Mouse (Mus musculus): ENCODE measurements around the gene 4930548H24Rik.
"Not testable (repeated sequence)": the region's sequence is repeated elsewhere in the genome, so short reads cannot be mapped to it uniquely, and the experiment has no call there.

The 4930548H24Rik gene

DNA sequence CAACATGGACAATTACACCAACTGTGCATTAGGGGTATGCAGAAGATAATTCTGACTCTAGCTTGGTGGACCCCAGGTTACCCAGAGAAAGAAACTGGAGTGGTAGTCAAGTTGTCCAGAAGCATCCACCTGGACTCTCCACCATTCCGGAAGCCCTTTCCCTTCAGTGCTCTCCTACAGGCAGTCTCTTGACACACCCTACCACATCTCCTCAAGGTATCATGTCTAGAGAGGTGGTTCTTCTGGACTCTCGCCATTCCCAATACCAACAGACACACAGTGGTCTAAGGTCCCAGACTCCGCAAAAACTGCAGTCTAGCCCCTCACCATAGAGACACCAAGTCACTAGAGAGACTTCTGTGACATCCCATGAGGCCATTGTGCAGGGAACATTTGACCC lies at the start of gene 4930548H24Rik:
TSS of gene 4930548H24Rik (plus strand) at position 301 of the 400 bp plus-strand sequence.
- no peak for DNase-seq

DNA sequence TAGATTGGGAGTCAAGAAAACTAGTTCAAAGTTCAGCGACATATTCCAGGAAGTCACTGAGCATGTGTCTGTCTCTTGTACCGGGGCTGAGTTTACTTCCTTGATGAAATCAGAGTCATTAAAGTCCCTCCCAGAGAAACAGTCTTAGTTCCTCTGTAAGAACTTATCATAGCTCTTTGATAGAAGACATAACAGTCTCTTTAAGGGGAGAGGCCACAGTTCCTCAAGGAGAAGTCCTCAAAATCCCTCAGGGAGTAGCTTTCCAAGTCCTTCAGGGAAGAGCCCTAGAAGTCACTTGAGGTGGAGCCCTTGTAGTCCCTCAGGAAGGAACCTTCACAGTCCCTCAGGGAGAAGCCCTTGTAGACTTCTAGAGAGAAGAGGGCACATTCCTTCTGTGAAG lies 34.2 kb upstream of the 4930548H24Rik start:
- no peak for DNase-seq

DNA sequence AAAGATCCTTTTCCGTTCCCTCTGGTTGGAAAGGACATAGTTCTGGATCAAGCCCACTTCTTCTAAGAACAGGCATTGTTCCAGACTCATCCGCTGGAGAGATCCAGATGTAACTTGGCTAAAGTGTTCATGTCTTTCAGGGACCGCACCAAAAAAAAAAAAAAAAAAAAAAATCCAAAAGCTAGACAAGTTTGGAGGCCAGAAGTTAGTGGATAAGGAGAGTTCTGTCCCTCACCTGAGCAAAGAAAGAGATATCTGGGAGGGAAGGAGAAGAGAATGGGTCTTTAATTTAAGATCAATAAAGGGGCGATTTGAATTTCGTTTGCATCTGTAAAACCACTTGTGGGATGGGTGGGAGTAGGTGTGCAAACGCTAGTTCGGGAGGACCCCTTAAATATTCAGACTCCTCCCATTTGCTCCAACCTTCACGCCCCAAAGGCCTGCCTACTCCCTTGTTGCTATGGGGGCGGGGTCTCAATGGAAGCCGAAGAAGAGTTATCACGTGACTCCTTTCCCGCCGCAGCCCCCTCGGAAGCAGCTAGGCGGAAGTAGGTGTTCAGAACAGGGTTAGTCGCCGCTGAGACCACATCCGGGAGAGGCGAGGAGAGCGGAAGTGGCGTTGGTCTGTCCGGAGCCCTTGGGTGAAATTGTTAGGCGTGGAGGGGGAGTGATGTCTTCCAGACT lies 33.5 kb upstream of the 4930548H24Rik start, which contains the start of gene Zfp512:
TSS of gene Zfp512 (plus strand) at position 554 of the 684 bp plus-strand sequence.
- peak; percentile 98 for DNase-seq

DNA sequence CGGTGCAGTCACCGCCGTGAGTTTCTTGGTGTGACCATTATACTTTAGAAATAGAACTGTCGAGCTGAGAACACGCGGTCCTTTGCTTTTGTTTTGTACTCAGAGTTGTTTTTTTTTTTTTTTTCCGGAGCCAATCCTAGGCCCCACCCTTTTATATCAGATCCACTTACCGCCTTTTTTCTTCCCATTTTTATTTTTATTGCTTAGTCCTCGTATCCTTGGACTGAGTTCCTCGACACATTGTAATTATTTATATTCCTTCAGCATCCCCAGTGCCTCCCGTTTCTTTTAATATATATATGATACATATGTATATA lies 33.0 kb upstream of the 4930548H24Rik start:
- DNase-seq = no peak

GRCm38 (mm10) chr5:31452886-31453410 lies 32.6 kb upstream of the 4930548H24Rik start:
- peak; percentile 5 for DNase-seq

DNA sequence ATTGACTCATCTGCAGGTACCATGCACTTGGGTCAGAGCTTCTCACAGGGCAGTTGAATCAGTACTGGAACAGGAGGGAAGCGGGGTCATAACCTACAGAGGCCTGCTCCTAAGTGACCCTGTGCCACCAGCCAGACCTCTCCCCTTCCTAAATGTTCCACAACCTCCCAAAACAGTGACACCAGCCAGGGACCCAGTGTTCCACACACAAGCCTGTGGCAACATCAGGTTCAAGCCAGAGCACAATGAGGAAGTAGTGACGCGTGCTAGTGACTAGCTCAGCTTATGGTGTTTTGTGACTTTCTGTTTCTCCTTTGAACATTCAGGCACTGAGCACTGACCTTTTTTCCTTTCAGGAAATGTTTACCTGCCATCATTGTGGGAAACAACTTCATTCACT lies 17.7 kb upstream of the 4930548H24Rik start:
- DNase-seq = no peak

DNA sequence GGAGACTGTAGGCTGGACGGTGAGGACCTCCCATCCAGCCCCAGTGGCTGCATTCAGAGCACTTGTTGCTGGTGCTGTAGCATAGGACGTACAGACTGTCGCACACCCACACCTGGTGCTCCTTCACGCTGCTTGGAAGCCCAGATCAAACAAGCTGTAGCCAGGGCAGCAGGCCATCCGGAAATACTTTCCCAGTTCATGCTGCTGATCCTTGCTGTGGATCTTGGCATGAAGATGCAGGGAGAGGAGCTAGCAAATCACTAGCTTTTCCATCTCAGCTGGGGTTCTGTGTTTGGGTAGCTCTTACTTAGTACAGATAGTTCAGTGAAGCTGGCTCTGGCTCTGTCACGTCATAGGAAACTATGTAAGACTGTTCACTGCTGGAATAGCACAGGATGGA lies 15.8 kb upstream of the 4930548H24Rik start:
- DNase-seq = no peak

- DNase-seq = peak; percentile 52
Measured at GRCm38 (mm10) chr5:31470334-31470733, 15.2 kb upstream of the 4930548H24Rik start.

GRCm38 (mm10) chr5:31480536-31480935 lies 5.0 kb upstream of the 4930548H24Rik start:
- no peak for DNase-seq

GRCm38 (mm10) chr5:31487889-31488288 lies 2.3 kb downstream of the 4930548H24Rik start:
- no peak for DNase-seq

- DNase-seq = no peak
Measured at GRCm38 (mm10) chr5:31489116-31489769, 3.7 kb downstream of the 4930548H24Rik start.

DNA sequence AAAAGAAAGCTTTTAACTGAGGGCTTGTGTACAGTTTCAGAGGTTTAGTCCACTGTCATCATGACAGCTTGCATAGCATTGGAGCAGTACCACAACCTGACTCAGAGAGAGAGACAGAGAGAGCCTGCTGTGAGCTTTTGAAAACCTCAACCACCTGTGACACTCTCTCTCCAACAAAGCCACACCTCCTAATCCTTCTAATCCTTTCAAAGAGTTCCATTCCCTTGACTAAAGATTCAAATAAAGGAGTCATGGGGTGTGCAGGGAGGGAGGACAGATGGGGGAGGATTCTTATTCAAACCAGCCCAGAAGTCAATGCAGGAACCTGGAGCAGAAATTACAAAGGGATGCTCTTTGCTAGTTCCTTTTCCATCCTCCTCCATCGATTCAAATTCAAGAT lies 6.5 kb downstream of the 4930548H24Rik start:
- no peak for DNase-seq

GRCm38 (mm10) chr5:31494513-31495297 lies 9.2 kb downstream of the 4930548H24Rik start, which contains the start of gene Gpn1:
Gene Gpn1 (plus strand): TSS chr5:31494741.
- peak; percentile 96 for DNase-seq

DNA sequence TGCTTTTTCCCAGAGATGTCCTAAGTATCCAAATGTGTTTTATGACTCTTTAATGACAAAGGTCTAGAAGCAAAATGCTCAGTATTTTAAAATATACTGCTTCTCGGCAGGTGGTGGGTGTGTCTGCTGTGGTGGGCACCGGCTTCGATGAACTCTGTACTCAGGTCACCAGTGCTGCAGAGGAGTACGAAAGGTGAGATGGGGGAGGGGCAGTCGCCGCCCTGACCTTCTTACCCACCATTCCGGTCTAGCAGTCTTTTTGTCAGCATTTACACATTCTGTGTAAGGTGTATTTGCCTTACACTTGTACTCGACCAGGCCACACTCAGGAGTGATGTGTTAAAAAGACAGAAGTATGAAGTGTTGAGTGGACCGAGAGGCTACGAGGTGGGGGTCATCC lies 19.3 kb downstream of the 4930548H24Rik start:
- no peak for DNase-seq

DNA sequence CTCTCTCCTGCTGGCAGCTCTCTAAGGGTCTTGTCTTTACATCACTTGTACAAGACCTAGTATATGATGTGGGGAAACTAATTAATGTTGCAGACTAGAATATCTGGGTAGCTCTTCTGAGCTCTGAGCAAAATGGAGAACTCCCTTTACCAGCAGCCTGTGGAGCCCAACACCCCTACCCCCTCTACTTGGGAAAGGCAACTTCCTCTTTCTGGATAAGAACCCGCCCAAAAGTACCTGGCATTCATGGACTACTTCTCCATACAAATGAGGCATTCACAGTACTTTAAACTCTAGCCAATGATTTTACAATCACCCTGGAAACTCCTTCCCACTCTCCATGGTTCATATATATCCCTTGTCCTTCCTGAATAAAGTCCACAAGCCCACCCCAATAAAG lies 26.9 kb downstream of the 4930548H24Rik start:
- no peak for DNase-seq

DNA sequence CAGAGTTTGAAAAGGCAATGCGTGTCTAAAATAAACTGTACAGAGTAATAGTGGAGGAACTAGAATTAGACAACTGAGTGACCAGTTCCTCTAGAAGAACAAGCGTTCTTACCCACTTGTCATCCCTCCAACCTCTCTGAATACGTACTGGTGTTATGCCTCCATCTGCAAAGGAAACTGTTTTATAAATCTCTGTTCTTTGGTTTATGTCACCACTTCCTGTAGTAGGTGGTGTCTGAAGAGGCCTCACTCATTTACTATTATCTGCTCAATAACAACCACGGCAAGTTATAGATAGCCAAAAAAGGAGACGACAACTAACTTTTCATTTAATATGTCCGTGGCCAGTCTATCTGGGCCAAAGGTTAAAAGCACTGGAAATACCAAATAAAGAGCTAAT lies 35.0 kb downstream of the 4930548H24Rik start:
- DNase-seq = no peak

- DNase-seq = peak; percentile 87
Measured at GRCm38 (mm10) chr5:31526354-31527116, 41.0 kb downstream of the 4930548H24Rik start, which contains the start of gene Slc4a1ap. Gene Slc4a1ap (plus strand): TSS chr5:31526995.

- DNase-seq = peak; percentile 1
Measured at GRCm38 (mm10) chr5:31527117-31527680, 41.7 kb downstream of the 4930548H24Rik start.

DNA sequence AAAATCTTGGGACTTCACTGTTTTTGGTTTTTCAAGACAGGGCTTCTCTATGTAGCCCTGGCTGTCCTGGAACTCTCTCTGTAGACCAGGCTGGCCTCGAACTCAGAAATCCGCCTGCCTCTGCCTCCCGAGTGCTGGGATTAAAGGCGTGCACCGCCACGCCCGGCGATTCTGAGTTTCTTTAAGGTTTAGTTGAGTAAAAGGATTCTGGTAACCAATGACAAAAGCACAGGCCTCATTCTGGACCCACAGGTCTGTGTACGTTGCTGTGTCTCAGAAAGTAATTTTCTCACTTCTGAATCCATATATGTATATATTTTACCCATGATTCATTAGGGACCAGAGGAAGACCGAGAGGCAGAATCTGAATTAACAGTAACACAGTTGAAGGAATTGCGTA lies 42.2 kb downstream of the 4930548H24Rik start, which contains the start of gene Supt7l:
TSS of gene Supt7l (minus strand) at position 101 of the 400 bp plus-strand sequence.
- not testable (repeated sequence) for DNase-seq

DNA sequence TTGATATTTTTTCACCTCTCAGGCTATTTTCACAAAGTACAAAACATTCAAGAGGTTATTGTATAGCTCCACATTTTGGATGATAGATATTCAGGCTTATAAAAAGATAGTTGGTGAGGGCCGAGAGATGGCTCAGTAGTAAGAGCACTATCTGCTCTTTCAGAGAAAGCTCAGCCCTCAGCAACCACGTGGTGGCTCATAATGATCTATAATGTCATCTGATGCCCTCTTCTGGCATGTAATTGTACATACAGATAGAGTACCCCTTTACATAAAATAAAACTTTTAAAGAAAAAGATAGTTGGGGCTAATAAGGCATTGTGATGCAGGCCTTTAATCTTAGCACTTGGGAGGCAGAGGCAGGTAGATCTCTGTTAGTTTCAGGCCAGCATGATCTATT lies 43.0 kb downstream of the 4930548H24Rik start:
- no peak for DNase-seq

DNA sequence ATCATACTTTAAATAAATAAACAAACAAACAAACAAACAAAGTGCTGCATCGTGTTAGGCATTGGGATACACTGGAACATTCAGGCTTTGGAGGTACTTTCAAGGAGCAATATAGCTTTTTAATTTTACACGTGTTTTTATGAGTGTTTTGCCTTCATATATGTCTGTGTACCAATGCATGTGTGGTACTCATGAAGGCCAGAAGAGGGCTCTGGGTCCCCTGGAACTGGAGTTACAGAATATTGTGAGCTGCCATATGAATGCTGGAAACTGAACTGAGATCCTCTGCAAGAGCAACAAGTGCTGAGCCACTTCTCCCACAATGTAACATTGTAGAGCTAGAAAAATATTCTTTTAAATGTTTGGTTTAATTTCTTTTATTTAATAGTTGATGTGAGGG lies 49.7 kb downstream of the 4930548H24Rik start:
- peak; percentile 6 for DNase-seq

Measured in embryo, embryonic 11 days (tissue).